Mouse (Mus musculus): ENCODE measurements around the gene Hoxc12.

GRCm38 (mm10) chr15:102927032-102927645 is 9.4 kb upstream of the Hoxc12 start:
- no peak for TF ChIP-seq CTCF (conservative IDR thresholded peaks at IDR 0.05; ENCODE audit: low read length)
- TF ChIP-seq POU5F1 (IDR thresholded peaks at IDR 0.05; ENCODE audit: borderline replicate concordance, low read length), result no peak
